Mouse (Mus musculus) liver, embryonic 12.5 days (tissue): ENCODE results near the gene Dtnb. TPM values are rescaled to one million over a fixed set of nuclear protein-coding genes. Genes with fewer than 3 reads are reported as not detected.
A peak's percentile ranks its signal among the peaks of the same experiment; 100 is the strongest.
"Not testable (repeated sequence)": the region's sequence is repeated elsewhere in the genome, so short reads cannot be mapped to it uniquely, and the experiment has no call there.

Experiments used
- ATAC-seq: fragments of 200-750 bp; cut with Nextera tagmentation; 2 replicates; pipeline ENCODE4 v1.8.0; 2017; ENCODE audit warnings: moderate number of reproducible peaks, mild to moderate bottlenecking, moderate library complexity
- H3K27ac ChIP-seq: fragments of 300-500 bp; sonication (generic); 2 replicates; pipeline ENCODE4 v1.5.1; 2016; ENCODE audit warnings: mild to moderate bottlenecking
- H3K27me3 ChIP-seq: fragments of 300-500 bp; sonication (generic); replicated peaks from 2 replicates; pipeline ENCODE4 v1.6.1; 2016; ENCODE audit warnings: mild to moderate bottlenecking, moderate library complexity
- H3K36me3 ChIP-seq: fragments of 300-500 bp; sonication (generic); 2 replicates; pipeline ENCODE4 v1.6.1; 2016; ENCODE audit warnings: mild to moderate bottlenecking, moderate library complexity
- H3K4me1 ChIP-seq: fragments of 300-500 bp; sonication (generic); 2 replicates; pipeline ENCODE4 v1.6.1; 2016
- H3K4me2 ChIP-seq: fragments of 300-500 bp; sonication (generic); 2 replicates; pipeline ENCODE4 v1.6.1; 2016; ENCODE audit warnings: mild to moderate bottlenecking, moderate library complexity
- H3K4me3 ChIP-seq: fragments of 300-500 bp; sonication (generic); 2 replicates; pipeline ENCODE4 v1.5.1; 2016; ENCODE audit warnings: mild to moderate bottlenecking, moderate library complexity
- H3K9ac ChIP-seq: fragments of 300-500 bp; sonication (generic); 2 replicates; pipeline ENCODE4 v1.6.1; 2016; ENCODE audit warnings: mild to moderate bottlenecking, moderate library complexity
- H3K9me3 ChIP-seq: fragments of 300-500 bp; sonication (generic); replicated peaks from 2 replicates; pipeline ENCODE4 v1.6.1; 2016; ENCODE audit warnings: mild to moderate bottlenecking, moderate library complexity
- WGBS: fragments of 180-500 bp; shearing (Covaris S2); methylation state at CpG from one replicate; pipeline ENCODE4 v1.1.7; 2016; ENCODE audit not compliant: insufficient replicate concordance; 5-methylcytosine and 5-hydroxymethylcytosine counted together
- polyA plus RNA-seq: library from polyadenylated mRNA; unstranded; fragments of >200 nt; fragmentation: Nextera tagmentation; extraction: Ambion mirVana; gene quantifications from 2 replicates; pipeline ENCODE4 v1.2.1, GENCODE M21; 2016

The Dtnb gene
- polyA plus RNA-seq, 1 experiment from 2014 or later, result 22.6 TPM

DNA sequence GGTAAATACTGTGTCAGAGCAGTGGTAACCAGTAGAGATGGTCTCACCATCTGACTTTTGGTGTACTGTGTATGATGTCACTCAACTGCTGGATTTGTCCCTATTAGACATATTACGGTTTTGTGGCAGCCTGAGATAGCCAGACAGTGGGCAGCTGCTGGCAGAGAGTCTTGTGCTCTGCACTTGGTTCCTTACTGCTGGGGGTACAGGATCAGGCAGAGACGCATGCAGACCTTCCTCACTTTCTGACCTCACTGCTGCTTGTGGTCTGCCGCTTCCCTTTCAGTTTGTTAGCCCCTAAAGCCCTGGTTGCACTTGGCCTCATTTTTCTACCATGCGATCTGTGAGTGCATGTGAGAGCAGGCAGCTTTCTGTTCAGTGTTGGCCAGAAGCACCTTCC lies 98.9 kb downstream of the Dtnb start:
- Histone ChIP-seq H3K9ac (no peak overlapping the region), H3K36me3 (peaks cover 6% of the 10 kb centered on the region; the same call in 1 of the 2 replicates), H3K4me1 (0 out of 2 replicates have a peak, but pooled peaks cover 3% of the 10 kb centered on the region), H3K27ac (no peak overlapping the region), H3K9me3 (no peaks in the 10 kb centered on the region), H3K4me3 (no peak overlapping the region), H3K4me2 (no peak overlapping the region), H3K27me3 (no peaks in the 10 kb centered on the region)
- peak; percentile 35; the same call in 1 of the 2 replicates for ATAC-seq
- WGBS, result 47% methylated on average over 4 of the region's 4 CpGs

DNA sequence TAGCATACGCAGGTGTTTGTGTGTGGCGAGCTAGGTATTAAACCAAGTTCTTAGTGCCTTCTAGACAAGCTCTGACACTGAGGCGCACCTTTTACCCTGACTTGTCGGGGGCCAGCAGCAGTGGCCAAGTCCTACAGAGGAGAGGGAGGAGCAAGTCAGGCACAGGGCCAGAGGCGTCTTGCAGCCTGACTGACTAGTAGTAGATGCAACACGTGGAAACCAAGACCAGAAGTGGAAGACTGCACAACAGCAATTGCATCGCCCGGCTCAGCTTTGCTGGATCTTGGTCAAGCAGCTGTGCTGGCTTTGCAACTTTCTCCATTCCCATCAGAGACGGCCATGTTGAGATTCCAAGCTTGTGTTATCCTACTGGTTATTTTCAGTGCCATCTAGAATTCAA lies 100.6 kb downstream of the Dtnb start:
- H3K9ac ChIP-seq, result no peak overlapping the region
- H3K9me3 ChIP-seq, result no peaks in the 10 kb centered on the region
- ATAC-seq, result no peak
- no peak overlapping the region for H3K4me2 ChIP-seq
- peaks cover 6% of the 10 kb centered on the region; the same call in 1 of the 2 replicates for H3K36me3 ChIP-seq
- no peaks in the 10 kb centered on the region for H3K27me3 ChIP-seq
- no peak overlapping the region for H3K27ac ChIP-seq
- H3K4me1 ChIP-seq, result 0 out of 2 replicates have a peak, but pooled peaks cover 3% of the 10 kb centered on the region
- H3K4me3 ChIP-seq, result no peak overlapping the region
- whole genome bisulfite sequencing, result 75% methylated on average over 9 of the region's 9 CpGs

DNA sequence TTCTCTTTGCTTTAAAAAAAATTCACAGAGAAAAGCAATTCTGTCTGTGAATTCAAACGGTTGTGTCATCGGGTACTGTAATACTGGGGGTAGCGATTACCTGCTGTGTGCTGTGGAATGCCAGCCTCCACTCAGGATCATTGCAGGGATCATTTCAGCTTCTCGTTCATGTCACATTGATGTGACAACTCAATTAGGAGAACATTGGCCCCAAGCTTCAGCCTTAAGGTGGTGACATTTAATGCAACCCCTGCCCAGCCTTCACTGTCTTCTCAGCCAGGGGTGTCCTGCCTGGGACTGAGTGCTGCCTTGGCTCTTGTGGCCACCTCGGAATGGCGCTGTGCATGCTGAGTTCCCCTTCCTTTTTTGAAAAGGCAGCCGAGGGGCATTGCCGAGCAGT lies 101.7 kb downstream of the Dtnb start:
- Histone ChIP-seq H3K4me2 (no peak overlapping the region), H3K27ac (no peak overlapping the region), H3K4me1 (0 out of 2 replicates have a peak, but pooled peaks cover 3% of the 10 kb centered on the region), H3K9me3 (no peaks in the 10 kb centered on the region), H3K36me3 (peaks cover 6% of the 10 kb centered on the region; the same call in 1 of the 2 replicates), H3K4me3 (no peak overlapping the region), H3K9ac (no peak overlapping the region), H3K27me3 (no peaks in the 10 kb centered on the region)
- no peak for ATAC-seq
- 59% methylated on average over 8 of the region's 8 CpGs for WGBS

DNA sequence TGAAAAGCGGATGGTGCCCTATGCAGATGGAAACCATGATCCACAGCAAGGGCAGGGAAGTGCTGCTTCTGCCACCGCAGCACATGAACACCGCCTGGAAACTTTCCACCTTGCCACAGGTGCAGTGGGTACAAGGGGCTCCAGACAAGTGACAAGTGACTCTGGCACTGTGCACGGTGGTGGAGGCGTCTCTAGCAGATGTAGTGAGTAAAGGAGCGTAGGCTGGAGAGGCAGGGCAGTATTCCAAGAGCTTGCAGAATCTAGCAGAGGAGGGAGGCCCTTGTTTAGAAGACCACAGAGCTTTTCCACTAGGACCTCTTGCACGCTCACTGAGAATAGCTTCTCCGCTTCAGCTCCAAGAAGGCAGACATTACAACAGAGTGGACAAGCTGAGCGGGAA lies 102.7 kb downstream of the Dtnb start:
- Histone ChIP-seq H3K27ac (no peak overlapping the region), H3K36me3 (no peaks in the 10 kb centered on the region), H3K4me2 (no peak overlapping the region), H3K4me1 (0 out of 2 replicates have a peak, but pooled peaks cover 3% of the 10 kb centered on the region), H3K27me3 (no peaks in the 10 kb centered on the region), H3K9me3 (no peaks in the 10 kb centered on the region), H3K9ac (no peak overlapping the region), H3K4me3 (no peak overlapping the region)
- WGBS, result 81% methylated on average over 9 of the region's 9 CpGs
- no peak for ATAC-seq

DNA sequence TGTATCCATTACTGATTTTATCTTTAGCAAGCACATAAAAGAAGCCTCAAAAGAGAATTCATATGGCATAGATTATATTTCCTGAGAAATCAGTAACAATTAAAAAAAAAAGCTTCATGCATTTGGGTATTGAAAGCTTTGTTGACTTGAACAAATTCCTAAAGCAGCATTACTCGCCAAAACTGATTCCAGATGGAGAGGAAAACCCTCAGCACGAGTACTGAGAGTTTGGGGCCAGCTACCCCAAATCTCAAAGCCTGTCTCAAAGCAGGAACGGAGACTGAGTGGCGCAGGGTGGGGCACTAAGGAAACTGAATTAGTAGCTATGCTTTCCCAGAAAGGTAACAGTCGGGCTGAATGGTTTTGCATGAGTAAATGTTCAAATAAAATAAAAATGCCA lies 108.5 kb downstream of the Dtnb start:
- no peaks in the 10 kb centered on the region for H3K27me3 ChIP-seq
- no peak overlapping the region for H3K9ac ChIP-seq

DNA sequence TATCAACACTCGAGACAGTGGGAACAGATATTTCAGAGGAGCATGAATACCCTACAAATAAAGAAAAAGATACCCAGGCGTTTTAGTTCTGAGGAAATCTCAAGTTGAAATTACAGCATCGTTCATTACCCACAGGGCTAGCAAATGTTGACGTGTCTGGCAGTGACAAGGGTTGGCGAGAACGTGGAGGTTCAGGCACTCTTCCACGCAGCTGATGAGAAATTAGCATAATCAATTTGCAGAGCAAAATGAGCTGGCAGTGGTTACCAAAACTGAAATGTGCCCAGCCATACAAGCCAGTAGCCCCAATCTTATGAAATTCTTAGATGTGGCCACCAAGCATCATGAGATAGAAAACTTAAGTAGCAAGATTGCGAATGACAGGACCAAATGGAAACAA lies 110.9 kb downstream of the Dtnb start:
- Histone ChIP-seq H3K27ac (no peak overlapping the region), H3K36me3 (no peaks in the 10 kb centered on the region), H3K9ac (no peak overlapping the region), H3K27me3 (no peaks in the 10 kb centered on the region), H3K4me2 (no peak overlapping the region), H3K4me1 (no peaks in the 10 kb centered on the region), H3K4me3 (no peak overlapping the region), H3K9me3 (no peaks in the 10 kb centered on the region)
- WGBS, result 73% methylated on average over 8 of the region's 8 CpGs
- no peak for ATAC-seq

More for the DNA sequence above, 108.5 kb downstream of the Dtnb start:
- H3K36me3 ChIP-seq, result no peaks in the 10 kb centered on the region
- no peaks in the 10 kb centered on the region for H3K4me1 ChIP-seq
- no peak overlapping the region for H3K27ac ChIP-seq
- 71% methylated on average over 5 of the region's 5 CpGs for WGBS
- ATAC-seq, result no peak
- H3K4me2 ChIP-seq, result no peak overlapping the region
- no peaks in the 10 kb centered on the region for H3K9me3 ChIP-seq
- no peak overlapping the region for H3K4me3 ChIP-seq

DNA sequence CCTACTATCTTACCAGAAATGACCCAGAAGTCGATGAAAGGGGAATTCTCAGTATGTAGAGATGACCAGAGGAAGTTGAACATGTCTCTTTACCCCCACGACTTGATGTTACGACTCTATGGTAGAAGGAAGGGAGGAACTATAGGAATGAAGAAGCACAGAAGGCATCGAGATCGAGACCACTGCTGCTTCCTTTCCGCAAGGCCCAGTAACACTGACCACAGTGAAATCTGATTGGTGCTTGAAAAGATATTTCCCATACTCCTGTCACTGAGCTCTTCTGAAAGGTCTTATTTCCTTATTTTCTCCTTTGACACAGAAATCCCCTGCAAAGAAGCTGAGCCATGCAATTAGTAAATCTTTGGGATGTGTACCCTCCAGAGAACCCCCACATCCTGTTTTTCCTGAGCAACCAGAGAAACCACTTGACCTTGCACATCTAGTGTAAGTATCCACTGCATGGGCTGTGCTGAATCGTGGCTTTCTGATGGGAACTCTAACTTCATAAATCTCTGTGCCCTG lies 114.3 kb downstream of the Dtnb start:
- ATAC-seq, result no peak
- 39% methylated on average over 7 of the region's 7 CpGs for WGBS
- Histone ChIP-seq H3K4me1 (no peaks in the 10 kb centered on the region), H3K36me3 (no peaks in the 10 kb centered on the region), H3K9ac (no peak overlapping the region), H3K4me3 (no peak overlapping the region), H3K27ac (no peak overlapping the region), H3K4me2 (no peak overlapping the region), H3K27me3 (no peaks in the 10 kb centered on the region), H3K9me3 (no peaks in the 10 kb centered on the region)

DNA sequence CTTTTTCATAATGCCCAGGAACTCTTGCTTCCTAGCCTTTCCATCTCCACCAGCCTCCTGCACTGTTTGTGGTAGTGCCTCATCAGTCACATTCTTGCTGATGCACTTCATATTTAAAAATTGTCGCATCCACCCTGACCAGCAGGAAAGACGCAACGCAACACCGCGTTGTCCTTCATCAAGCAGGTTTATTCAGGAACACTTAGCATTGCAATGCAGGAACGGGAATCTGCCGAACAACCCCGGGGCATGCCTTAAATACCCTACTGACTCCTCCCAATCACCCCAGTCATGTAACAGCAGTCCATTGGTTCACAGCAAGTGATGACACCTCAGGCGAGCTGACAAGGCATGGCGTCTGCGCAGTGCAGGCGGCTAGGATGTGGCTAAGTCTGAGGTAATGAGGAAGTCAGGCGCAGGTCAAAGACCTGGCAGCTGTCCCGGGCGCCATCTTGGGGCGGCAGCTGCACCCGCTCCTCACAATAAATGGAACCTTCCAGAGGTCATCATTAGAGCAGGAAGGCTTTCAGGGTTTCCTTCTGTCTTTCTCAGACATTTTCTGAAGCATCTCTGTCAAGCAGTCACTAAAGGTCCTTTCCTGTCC lies 118.8 kb downstream of the Dtnb start:
- not testable (repeated sequence) for H3K27ac ChIP-seq, H3K36me3 ChIP-seq, H3K4me2 ChIP-seq, H3K9me3 ChIP-seq, H3K9ac ChIP-seq, H3K4me3 ChIP-seq, H3K27me3 ChIP-seq, ATAC-seq
- 87% methylated on average over 17 of the region's 17 CpGs for WGBS
- H3K4me1 ChIP-seq, result peaks cover 23% of the 10 kb centered on the region

DNA sequence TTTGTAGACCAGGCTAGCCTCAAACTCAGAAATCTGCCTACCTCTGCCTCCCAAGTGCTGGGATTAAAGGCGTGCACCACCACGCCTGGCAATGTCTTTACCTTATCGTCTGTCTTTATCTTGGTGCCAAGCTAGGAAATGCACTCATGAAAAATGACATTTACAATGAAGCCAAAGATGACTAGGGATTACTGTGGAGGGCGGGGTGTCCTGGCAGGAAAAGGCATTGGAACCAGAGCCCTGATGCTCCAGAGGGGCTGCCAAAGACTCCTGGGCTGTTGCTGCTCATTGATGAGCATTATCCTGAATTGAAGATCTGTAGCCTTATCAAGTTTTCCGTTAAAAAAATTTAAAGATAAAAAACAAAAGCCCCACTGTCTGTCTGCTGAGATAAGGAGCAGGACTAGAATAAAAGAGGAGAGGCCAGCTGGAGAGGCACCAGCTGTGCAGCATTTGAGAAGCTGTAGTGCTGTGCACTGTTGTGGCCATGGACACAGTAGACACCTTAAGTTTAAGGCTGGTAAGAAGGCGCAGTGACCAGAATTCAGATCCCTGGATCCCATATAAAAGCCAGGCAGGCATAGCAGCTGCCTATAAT lies 120.7 kb downstream of the Dtnb start:
- no peak overlapping the region for H3K27ac ChIP-seq
- peak; percentile 68 for ATAC-seq
- peaks cover 23% of the 10 kb centered on the region for H3K4me1 ChIP-seq
- WGBS, result 56% methylated on average over 6 of the region's 6 CpGs
- no peaks in the 10 kb centered on the region for H3K36me3 ChIP-seq
- no peak overlapping the region for H3K9ac ChIP-seq
- no peak overlapping the region; the same call in 1 of the 2 replicates for H3K4me2 ChIP-seq
- no peaks in the 10 kb centered on the region for H3K27me3 ChIP-seq
- H3K9me3 ChIP-seq, result no peaks in the 10 kb centered on the region
- no peak overlapping the region for H3K4me3 ChIP-seq

DNA sequence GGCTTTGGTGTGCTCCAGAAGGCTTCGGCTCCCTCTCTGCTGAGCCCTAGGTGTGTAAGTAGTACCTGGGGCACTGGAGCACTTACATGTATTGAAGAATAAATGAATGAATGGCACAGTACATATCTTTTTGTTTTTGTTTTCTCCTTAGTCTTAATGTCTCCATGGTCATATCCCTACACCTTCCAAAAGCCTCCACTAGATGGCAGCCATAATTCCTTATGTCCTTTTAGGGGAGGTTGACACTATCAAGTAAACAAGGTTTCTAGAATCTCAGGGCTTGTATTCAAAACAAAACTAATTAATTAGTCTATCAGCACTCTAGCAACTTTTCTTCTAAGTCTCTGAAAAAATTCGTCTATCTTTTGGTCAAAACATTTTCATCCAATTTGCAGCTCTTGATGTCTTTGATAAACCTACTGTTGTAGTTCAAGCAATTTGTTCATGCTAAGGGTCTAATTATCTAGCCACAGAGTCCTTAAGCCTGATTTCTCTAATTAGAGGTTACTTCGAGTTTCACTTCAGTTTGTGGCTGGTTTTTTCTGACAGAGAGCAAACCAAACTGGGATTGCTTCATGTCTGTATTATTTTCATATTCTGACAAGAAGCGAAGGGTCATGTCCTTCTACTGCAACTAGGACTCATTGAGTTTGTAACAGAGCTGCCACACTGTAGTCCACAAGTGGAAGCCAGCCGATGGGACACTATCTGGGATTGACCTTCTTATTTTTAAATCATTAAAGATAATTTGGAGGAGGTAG lies 123.7 kb downstream of the Dtnb start:
- H3K9ac ChIP-seq, result no peak overlapping the region
- no peaks in the 10 kb centered on the region for H3K9me3 ChIP-seq
- H3K27me3 ChIP-seq, result no peaks in the 10 kb centered on the region
- no peak for ATAC-seq
- no peaks in the 10 kb centered on the region for H3K36me3 ChIP-seq
- no peak overlapping the region for H3K4me2 ChIP-seq
- H3K4me1 ChIP-seq, result peaks cover 23% of the 10 kb centered on the region
- WGBS, result 53% methylated on average over 5 of the region's 5 CpGs
- no peak overlapping the region for H3K4me3 ChIP-seq
- no peak overlapping the region for H3K27ac ChIP-seq

DNA sequence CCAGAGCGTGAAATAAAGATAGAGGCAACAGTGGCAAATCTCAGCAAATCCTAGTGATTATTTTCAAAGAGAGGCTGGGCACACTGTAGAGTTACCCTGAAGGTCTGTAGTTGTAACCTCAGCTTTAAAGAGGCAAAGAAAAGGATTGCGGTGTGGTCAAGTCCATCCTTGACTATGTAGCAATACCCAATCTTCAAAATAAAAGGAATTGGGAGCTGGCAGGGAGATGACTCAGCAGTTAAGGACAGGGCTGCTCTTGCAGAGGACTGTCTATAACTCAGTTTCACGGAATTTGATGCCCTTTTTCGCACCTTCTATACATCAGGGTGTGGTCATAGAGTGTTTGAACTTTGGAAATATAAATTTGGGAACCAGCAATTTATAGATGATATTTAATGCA lies 128.3 kb downstream of the Dtnb start:
- H3K27me3 ChIP-seq, result no peaks in the 10 kb centered on the region
- no peak overlapping the region for H3K4me3 ChIP-seq
- no peaks in the 10 kb centered on the region for H3K9me3 ChIP-seq
- no peak overlapping the region for H3K9ac ChIP-seq
- no peak for ATAC-seq
- H3K36me3 ChIP-seq, result no peaks in the 10 kb centered on the region
- no peak overlapping the region for H3K4me2 ChIP-seq
- H3K27ac ChIP-seq, result no peak overlapping the region
- 65% methylated on average over 4 of the region's 4 CpGs for WGBS
- H3K4me1 ChIP-seq, result no peaks in the 10 kb centered on the region

DNA sequence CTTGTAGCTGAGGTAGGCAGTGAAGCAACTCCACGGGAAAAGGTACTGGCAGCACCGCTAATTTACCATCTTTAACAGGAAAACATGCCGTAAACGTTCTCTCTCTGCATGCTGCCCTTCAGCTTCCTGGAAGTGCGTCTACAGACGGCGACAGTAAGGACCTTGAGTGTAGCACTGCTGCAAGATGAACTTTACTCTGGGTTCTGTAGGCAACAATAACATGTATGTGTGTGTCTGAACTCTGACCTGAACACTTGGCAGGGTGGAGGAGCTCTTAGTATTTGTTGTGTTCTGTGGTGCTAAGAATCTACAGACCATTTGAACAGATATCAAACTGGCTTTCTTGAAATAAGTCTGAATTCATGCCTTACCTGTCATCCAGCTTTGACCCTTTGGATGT lies 130.7 kb downstream of the Dtnb start:
- no peak overlapping the region for H3K27ac ChIP-seq
- H3K27me3 ChIP-seq, result no peaks in the 10 kb centered on the region
- H3K9me3 ChIP-seq, result no peaks in the 10 kb centered on the region
- no peak overlapping the region for H3K4me2 ChIP-seq
- ATAC-seq, result no peak
- WGBS, result 76% methylated on average over 7 of the region's 7 CpGs
- no peak overlapping the region for H3K9ac ChIP-seq
- H3K4me3 ChIP-seq, result no peak overlapping the region
- H3K4me1 ChIP-seq, result no peaks in the 10 kb centered on the region
- no peaks in the 10 kb centered on the region for H3K36me3 ChIP-seq
